Mouse (Mus musculus): Measurements from ENCODE around the gene Fam20b.
A peak's percentile ranks its signal among the peaks of the same experiment; 100 is the strongest.

Gene Fam20b

GRCm38 (mm10) chr1:156640577-156640976 lies 78.3 kb downstream of the Fam20b start:
- no peak for DNase-seq (ENCODE audit: inconsistent age in 2 of 2, low spot score in 1 of 2)

DNA sequence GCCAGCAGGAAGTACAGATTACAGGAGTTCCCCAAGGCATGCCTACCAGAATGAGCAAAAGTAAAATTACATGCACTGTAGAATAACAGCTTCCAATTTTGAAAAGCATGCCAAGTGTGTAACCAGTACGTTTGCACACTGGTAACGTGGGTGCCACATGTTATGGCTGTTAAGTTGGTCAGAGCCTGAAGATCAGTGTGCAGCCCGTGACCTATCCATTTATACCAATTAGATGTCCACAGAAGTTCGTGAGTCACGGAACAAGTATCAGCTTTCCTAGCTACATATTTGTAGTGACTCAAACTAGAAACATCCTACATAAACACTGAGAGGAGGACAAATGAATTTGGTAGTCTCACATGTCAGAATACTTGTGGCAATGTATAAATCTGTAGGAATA lies 79.4 kb downstream of the Fam20b start:
- DNase-seq (ENCODE audit: inconsistent age in 2 of 2, low spot score in 1 of 2), result no peak

- DNase-seq (ENCODE audit: inconsistent age in 2 of 2, low spot score in 1 of 2), result no peak
These were observed 83.7 kb downstream of the Fam20b start for GRCm38 (mm10) chr1:156635148-156635547.

GRCm38 (mm10) chr1:156633095-156633494 lies 85.8 kb downstream of the Fam20b start:
- DNase-seq (ENCODE audit: inconsistent age in 2 of 2, low spot score in 1 of 2), result peak; percentile 40 to 79

DNA sequence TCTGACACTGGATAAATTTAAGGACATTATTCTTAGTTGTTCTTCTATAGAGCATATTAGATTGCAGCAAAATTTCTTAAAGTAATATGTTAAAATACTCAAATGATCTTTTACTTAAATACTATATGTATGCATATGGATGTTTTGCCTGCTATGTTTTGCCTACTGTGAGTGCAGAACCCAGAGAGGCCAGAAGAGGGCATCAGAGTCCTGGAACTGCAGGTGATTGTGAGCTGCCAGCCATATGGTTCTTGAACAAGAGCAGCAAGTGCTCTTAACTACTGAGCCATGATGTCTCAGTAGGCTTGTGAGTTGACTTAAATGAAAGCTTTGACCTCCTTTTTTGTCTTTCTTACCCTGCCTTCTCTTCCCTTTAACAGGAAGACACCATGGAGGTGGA lies 87.9 kb downstream of the Fam20b start:
- DNase-seq (ENCODE audit: inconsistent age in 2 of 2, low spot score in 1 of 2), result no peak

DNA sequence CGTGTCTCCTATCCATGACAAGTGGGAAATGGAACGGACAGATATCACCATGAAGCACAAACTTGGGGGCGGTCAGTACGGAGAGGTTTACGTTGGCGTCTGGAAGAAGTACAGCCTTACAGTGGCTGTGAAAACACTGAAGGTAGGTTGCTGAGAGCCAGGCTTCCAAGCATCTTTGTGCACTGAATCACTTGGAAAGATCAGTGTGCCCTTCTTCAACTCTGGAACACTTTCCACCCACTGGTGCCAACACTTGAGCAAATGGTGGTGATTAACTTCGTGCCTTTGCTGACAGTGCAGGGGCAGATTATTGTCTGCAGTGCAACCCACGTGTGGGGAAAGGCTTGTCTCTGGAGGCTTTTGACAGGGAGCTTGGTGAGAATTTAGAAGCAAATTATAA lies 88.9 kb downstream of the Fam20b start:
- DNase-seq (ENCODE audit: inconsistent age in 2 of 2, low spot score in 1 of 2), result no peak
